Mouse (Mus musculus) embryo, embryonic 11 days (tissue): ENCODE results near the gene Ddias.
"Not testable (repeated sequence)": the region's sequence is repeated elsewhere in the genome, so short reads cannot be mapped to it uniquely, and the experiment has no call there.

ENCODE experiments used
- DNase-seq: peaks from one replicate; pipeline ENCODE4 v3.0.0-alpha.2; 2015

The Ddias gene

DNA sequence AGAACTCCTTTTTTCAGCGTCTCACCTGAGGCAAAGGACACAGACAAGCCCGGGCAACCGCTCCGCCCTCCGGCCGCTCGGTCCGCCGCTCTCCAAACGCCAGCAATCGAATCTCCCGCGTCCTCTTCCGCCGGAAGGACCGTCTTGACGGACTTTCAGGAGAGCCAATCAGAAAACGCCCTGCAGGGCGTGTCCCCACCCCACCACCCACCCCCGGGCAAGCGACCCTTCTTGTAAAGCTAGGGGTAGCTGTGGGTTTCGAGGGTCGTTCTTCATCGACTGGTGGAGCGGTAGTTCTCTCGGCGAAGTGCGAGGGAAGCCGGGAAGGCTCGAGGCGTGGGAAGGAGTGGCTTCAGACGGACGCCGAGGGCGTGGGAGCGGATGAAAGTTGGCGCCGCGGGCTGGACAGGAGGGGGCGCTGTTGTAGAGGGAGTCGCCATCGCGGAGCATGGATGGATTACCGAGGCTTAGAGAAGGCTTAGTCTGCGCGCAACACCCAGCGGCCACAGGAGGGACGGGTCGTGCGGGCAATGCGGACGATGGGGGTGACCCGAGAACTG is at the start of gene Ddias, which contains the start of gene Prcp:
Gene Ddias (minus strand): TSS at position 132 of the 560 bp plus-strand sequence.
Gene Prcp (plus strand): TSS at position 355 of the 560 bp plus-strand sequence.
- DNase-seq, result peak; percentile 96

GRCm38 (mm10) chr7:92920857-92921172 is 46.8 kb upstream of the Ddias start:
- no peak for DNase-seq

- no peak for DNase-seq
These were observed 46.3 kb upstream of the Ddias start for GRCm38 (mm10) chr7:92920172-92920856.

DNA sequence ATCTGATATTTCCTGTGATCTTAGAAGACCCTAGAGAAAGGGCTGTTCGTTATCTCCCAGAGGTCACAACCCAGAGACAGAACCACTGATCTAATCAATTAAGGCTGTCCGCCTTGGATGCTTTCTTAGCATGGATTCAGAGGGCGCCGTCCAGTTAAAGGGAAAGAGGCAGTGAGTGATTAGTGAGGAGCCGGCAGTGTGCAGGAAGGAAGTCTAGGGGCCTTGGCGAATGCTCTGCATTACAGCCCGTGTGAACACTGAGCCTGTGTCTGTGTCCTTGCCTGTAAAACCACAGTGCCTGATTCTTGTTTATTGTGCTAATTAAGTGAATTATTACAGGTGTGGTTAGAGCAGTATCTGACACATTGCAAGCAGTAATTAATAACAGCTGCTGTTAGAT is 30.2 kb upstream of the Ddias start:
- not testable (repeated sequence) for DNase-seq

GRCm38 (mm10) chr7:92903360-92904038 is 29.5 kb upstream of the Ddias start:
- DNase-seq, result peak; percentile 86

GRCm38 (mm10) chr7:92897021-92897420 is 23.0 kb upstream of the Ddias start:
- DNase-seq, result peak; percentile 53

- no peak for DNase-seq
These were observed 22.0 kb upstream of the Ddias start for GRCm38 (mm10) chr7:92896036-92896435.

DNA sequence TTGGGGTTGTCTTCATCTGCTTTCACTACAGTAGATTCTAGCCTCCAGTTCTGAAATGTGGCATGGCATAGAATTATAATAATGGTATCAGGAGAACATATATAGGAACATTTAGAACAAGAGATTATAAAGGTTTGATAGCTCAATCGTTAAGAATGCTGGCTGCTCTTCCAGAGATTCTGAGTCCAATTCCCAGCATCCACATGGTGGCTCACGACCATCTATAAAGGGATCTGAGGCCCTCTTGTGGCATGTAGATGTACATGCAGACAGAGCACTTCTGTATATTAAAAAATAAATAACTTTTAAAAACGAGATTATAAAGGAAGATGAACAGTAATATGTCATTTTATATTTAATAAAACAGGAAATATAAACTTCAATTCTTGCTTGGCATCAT is 19.4 kb upstream of the Ddias start:
- DNase-seq, result no peak

- DNase-seq, result no peak
These were observed 16.7 kb upstream of the Ddias start for GRCm38 (mm10) chr7:92890618-92891230.

DNA sequence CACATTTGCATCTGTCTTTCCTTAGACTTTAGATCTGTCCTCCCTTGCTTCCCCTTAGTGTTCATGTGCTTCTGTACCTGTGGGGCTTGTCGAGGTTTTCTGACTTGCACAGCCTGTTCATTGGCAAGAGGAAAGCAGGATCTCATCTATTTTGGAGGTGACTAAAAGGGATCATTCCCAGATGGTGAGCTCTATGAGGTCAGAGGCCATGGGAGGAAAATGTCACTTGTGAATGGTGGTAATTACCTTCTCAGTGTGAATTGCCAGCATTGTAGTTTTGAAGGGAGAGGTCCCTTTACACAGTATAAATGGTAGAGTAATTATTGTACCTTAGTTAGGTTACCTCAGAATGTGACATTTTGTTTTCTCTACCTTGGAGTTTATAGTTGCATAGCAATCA is 16.2 kb upstream of the Ddias start:
- peak; percentile 29 for DNase-seq

- no peak for DNase-seq
These were observed 13.2 kb upstream of the Ddias start for GRCm38 (mm10) chr7:92887230-92887629.

DNA sequence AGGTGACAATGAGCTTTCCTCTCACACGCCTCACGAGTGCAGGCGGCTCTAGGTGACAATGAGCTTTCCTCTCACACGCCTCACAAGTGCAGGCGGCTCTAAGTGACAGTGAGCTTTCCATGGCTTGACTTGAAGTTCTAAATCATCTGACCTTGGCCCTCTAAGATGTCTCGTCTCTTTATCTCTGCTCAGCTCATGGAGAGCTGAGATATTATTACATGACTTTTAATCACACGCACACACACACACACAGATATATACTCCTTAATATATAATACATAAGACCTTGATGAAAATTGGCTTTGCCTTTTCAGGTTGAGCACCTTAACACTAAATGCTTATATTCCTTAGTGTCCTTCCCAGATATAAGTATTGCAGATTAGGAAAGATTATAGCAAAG is 12.8 kb upstream of the Ddias start:
- no peak for DNase-seq

DNA sequence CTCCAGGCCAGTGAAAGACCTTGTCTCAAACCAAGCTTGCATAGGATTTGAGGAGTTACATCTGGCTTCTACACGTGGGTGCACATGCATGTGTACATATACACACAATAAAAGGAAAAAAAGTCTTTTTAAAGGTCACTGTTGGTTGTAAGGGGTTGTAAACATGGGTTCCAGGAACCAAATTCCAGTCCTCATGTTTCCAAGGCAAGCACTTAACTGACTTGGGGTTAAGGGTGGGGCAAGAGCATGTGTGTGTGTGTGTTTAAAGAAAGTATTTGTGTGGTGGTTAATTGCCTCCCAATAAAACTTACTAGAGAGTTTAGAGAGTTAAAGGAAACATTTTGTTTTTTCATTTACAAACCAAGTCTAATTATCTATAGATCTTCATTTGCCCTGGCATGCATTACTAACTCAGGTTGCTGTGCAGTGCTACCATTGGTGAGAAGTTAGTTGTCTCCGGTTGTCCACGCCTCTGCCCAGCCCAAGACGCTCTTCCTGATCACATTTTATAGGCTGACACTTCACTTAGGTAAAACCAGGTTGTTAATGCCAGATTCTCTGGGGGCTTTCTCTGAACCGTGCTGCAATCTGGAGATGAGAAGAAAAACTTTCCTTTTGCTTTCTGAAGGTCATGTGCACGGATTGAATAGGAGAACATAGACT is 11.1 kb upstream of the Ddias start:
- DNase-seq, result no peak

GRCm38 (mm10) chr7:92883850-92884716 is 10.0 kb upstream of the Ddias start:
- no peak for DNase-seq

DNA sequence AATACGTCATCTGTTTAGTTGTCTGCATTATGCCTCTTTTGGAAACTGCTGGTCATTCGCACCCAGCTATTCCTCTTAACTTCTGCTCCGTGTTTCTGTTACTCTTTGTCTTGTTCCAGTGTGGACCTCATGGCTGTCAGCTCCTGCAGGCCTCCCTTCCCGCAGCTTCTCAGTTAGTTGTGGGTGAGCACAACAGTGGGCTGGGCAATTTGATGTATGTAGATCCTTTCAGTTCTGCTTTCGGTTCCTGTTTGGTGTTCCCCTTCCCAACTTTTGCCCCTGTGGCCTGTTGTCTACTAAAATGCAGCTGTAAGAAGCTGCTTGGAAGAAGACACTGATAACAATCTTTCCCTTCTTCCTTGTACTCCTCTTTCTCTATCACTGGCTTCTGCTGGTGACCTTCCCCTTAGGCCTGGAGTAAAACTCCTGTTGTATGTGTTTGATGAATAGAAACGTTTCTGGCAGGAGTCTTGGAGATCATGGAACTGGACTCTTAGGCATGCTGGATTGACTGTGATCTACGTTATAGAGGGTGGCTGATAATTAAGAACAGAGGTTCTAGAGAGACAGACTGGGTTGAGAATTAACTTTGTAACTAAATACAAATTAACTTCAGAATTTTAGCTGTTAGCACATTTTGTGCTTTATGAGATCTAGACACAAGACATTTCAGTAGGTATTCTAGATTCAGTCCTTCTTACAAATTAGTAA is 4.7 kb upstream of the Ddias start:
- no peak for DNase-seq

GRCm38 (mm10) chr7:92876538-92876937 is 2.5 kb upstream of the Ddias start:
- DNase-seq, result peak; percentile 37

- DNase-seq, result no peak
These were observed 2.0 kb upstream of the Ddias start for GRCm38 (mm10) chr7:92876066-92876465.

GRCm38 (mm10) chr7:92874761-92875408 is 838 bp upstream of the Ddias start:
- DNase-seq, result peak; percentile 94

DNA sequence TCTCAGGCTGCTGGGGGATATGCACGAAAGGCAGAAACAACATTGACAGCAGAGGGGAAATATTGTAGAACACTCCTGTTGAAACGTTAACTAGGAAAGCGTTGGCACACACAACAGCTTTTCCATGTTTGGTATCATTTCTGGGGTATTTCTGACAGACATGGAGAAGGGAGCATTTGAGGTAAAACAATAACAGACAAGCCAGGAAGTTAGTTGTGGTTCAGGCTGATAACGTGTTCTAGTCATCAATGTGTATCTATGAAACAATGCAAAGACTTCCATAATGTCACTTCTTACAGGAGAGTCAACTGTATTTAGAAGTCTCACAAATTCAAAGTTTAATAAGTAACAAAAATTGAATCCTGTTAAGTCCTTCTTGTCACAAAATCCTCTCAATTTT is 2.5 kb downstream of the Ddias start:
- DNase-seq, result no peak

DNA sequence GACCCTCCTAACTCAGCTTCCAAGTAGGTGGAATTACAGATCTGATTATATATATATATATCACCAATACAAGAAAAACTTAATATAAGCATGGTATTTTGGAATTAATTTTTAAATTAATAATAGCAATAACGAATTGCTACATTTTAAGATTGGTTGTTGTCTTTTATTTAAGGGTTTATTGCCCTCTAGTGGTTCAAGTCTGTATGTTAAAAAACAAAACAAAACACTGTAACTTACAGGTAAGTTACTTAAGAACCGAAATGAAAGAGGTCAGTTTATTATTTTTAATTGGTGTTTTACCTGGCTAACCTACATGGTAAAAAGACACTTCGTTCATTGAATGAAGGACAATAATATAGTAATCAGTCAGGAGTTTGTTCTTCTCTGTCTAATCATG is 3.9 kb downstream of the Ddias start:
- DNase-seq, result peak; percentile 13

GRCm38 (mm10) chr7:92866526-92866925 is 7.5 kb downstream of the Ddias start:
- peak; percentile 73 for DNase-seq
